Mouse (Mus musculus): ENCODE data around the gene Snd1. TPM values are rescaled to one million over a fixed set of nuclear protein-coding genes. Genes with fewer than 3 reads are reported as not detected.

Snd1 gene
- polyA plus RNA-seq, 1 experiment from 2014 or later: 143 TPM

DNA sequence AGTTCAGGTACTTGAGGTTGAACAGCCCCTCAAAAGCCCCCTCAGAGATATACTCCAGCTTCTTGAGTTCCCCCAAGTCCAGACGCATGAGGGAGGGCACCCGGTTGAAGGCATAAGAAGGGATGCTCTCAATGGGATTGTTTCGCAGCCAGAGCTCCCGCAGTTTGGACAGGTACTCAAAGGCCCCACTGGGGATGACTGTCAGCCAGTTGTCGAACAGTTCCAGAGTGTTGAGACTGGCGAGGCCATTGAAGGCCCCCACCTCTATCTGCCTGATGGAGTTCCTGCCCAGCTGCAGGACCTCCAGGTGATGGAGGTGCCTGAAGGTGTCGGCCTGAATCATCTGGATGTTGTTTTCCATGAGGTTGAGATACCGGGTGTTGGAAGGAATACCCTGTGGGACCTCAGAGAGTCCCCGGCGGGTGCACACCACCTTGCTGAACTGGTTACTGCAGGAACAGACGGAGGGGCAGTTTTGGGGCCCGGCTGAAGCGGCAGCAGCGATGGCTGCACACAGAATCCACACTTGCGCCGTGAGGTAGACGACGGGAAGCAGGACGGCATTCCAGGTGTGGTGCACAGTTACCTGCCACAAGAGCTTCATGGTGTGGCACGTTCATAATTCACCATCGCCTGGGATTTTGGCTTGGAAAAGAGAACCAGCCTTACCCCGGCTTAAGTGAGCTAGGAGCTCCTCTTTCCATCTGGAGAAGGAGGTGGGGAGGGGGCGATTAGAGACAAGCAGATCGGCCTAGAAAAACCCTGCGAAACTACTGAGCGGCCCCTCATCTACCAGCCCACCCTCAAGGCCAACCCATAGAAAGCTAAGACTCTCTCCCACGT is 356.3 kb downstream of the Snd1 start, which contains the start of gene Lrrc4:
Gene Lrrc4 (minus strand): TSS at position 737 of the 843 bp plus-strand sequence.
- peaks cover 59% of the 10 kb centered on the region for H3K27me3 ChIP-seq
- H3K4me1 ChIP-seq: peaks cover 25% of the 10 kb centered on the region
- H3K4me3 ChIP-seq: peak within 1 kb of the TSS; percentile 65
- H3K4me2 ChIP-seq (replicated peaks): peak within 1 kb of the TSS; percentile 100
- H3K27ac ChIP-seq: no peak within 1 kb of the TSS
- H3K9me3 ChIP-seq: no peaks in the 10 kb centered on the region
- H3K36me3 ChIP-seq: peaks cover 9% of the 10 kb centered on the region; the same call in 1 of the 2 replicates
- ATAC-seq (ENCODE audit: low FRiP score, low read depth): no peak
- peak within 1 kb of the TSS; percentile 74 for H3K9ac ChIP-seq
- 24% methylated on average over 27 of the region's 27 CpGs for WGBS

DNA sequence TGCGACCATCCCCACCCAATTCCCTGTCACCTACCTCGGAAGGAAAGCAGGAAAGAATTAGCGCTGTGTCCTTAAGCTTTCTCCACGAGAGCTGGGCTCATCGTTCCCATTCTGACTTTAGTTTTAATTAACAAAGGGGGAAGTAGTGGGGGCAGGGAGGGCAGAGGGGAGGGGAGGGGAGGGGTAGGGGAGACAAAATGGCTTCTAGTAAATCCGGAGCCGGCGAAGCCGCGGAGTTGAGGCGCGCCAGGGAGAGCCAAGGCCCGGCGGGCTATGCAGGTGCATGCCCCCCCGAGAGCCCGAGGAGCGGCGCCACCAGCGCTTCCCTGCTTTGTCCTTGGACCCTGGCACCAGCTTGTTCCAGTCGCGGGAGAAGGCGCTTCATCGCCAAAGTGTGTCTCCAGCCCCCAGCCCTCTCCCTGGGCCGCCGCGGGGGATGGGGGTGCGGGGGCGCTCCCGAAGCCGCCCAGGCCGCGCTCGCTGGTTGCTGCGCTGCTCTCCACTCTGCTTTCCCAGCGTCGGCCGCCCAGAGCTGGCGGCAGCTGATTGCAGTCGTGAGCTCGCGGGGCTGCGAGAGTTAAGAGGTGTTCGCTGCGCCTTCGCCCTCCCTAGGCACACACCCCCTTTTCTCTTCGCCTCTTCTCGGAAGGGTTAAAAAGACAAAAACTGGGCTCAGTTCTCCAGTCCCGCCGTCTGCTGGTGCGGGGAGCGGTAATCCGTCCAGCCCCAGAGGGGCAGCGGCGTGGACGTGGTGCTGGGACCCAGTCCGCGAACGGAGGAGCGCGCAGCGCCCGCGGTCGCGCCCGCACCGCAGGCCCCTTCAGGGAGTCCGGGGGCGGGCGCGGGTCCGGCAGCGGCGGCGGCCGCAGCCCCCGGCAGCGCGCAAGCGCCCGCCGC is 357.2 kb downstream of the Snd1 start:
- Histone ChIP-seq H3K27me3 (peaks cover 59% of the 10 kb centered on the region), H3K4me2 (replicated peaks) (peak overlapping the region; percentile 100), H3K27ac (no peak overlapping the region), H3K4me1 (peaks cover 22% of the 10 kb centered on the region), H3K36me3 (peaks cover 9% of the 10 kb centered on the region; the same call in 1 of the 2 replicates), H3K9me3 (no peaks in the 10 kb centered on the region), H3K4me3 (peak overlapping the region; percentile 65), H3K9ac (peak overlapping the region; percentile 74)
- ATAC-seq (ENCODE audit: low FRiP score, low read depth): peak; percentile 56; the same call in 1 of the 2 replicates
- WGBS: under 1% methylated on average over 66 of the region's 82 CpGs

DNA sequence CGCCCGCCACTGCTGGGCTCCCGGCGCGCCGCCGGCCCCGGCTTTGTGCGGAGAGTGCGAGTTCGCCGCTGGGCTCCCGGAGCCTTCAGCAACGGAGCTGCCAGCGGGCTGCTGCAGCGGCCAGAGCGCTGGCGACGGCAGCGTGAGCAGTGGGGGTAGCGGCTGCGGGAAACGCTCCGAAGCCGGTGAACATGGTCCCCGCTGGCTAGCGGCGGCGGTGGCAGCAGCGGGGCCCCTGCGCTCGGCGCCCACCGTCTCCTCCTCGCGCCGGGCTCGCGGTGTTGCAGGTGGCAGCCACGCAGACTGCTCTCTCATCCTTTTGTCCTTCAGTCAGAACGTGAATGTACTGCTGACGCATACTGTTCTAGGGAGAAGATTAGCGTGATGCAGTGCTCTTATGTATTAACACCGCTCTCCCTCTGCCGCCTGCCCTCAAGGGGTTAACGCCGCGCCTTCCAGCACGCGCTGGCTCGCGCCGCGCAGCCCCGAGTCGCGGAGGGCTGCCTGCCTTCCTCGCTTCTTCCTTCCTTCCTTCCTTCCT is 357.9 kb downstream of the Snd1 start:
- peaks cover 9% of the 10 kb centered on the region; the same call in 1 of the 2 replicates for H3K36me3 ChIP-seq
- H3K4me2 ChIP-seq (replicated peaks): peak overlapping the region; percentile 100
- no peak overlapping the region for H3K27ac ChIP-seq
- WGBS: under 1% methylated on average over 55 of the region's 58 CpGs
- H3K4me1 ChIP-seq: peaks cover 22% of the 10 kb centered on the region
- peak; percentile 68 for ATAC-seq (ENCODE audit: low FRiP score, low read depth)
- H3K9me3 ChIP-seq: no peaks in the 10 kb centered on the region
- peak overlapping the region; percentile 74 for H3K9ac ChIP-seq
- H3K4me3 ChIP-seq: peak overlapping the region; percentile 65
- H3K27me3 ChIP-seq: peaks cover 59% of the 10 kb centered on the region

DNA sequence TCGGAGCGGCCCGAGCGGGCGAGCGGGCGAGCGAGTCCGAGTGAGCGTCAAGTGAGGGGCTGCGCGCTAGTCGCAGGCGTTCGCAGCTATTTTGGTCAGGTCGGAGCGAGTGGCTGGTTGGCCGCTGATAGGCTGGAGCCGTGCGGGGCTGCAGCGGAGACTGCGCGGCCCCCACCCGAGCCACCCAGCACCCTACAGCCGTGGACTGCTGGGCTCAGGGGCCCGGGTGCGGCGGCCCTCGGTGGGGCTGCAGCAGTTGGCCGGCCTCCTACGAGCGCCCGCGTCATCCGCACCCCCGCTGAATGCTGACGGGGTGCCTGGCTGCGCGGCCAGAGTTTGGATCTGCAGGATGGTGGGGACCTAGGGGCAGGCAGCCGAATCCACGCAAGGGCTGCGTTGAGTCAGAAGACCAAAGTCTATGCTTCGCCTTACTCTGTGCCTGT is 358.5 kb downstream of the Snd1 start:
- under 1% methylated on average over 42 of the region's 43 CpGs for WGBS
- no peaks in the 10 kb centered on the region for H3K9me3 ChIP-seq
- H3K9ac ChIP-seq: peak overlapping the region; percentile 74
- peak; percentile 77 for ATAC-seq (ENCODE audit: low FRiP score, low read depth)
- H3K27me3 ChIP-seq: peaks cover 56% of the 10 kb centered on the region
- peak overlapping the region; percentile 65 for H3K4me3 ChIP-seq
- H3K27ac ChIP-seq: no peak overlapping the region
- H3K36me3 ChIP-seq: peaks cover 9% of the 10 kb centered on the region; the same call in 1 of the 2 replicates
- H3K4me1 ChIP-seq: peaks cover 22% of the 10 kb centered on the region
- peak overlapping the region; percentile 100 for H3K4me2 ChIP-seq (replicated peaks)

DNA sequence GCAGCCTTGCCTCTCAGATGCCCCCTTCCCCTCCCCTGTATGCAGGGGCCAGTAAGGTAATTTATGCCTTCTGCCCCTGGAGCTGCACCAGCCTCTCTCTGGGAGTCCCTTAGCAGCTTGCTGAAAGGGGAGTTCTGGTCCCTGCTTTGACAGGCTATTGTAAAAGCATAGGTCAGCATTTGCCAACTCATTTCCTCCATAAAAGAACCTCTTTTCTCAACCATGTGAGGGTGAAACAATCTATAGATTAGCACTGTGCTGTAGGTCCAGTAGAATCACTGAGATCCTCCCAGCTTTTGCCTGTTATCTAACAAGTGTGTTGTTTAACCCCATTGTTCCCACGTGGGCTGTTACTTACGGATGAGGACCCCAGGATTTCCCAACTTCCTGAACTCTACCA is 359.1 kb downstream of the Snd1 start:
- peaks cover 9% of the 10 kb centered on the region; the same call in 1 of the 2 replicates for H3K36me3 ChIP-seq
- H3K4me2 ChIP-seq (replicated peaks): peak overlapping the region; percentile 100
- peak overlapping the region; percentile 65 for H3K4me3 ChIP-seq
- no peak overlapping the region for H3K9ac ChIP-seq
- peaks cover 22% of the 10 kb centered on the region for H3K4me1 ChIP-seq
- H3K9me3 ChIP-seq: no peaks in the 10 kb centered on the region
- peaks cover 51% of the 10 kb centered on the region for H3K27me3 ChIP-seq
- 56% methylated on average over 2 of the region's 2 CpGs for WGBS
- no peak overlapping the region for H3K27ac ChIP-seq
- ATAC-seq (ENCODE audit: low FRiP score, low read depth): no peak

DNA sequence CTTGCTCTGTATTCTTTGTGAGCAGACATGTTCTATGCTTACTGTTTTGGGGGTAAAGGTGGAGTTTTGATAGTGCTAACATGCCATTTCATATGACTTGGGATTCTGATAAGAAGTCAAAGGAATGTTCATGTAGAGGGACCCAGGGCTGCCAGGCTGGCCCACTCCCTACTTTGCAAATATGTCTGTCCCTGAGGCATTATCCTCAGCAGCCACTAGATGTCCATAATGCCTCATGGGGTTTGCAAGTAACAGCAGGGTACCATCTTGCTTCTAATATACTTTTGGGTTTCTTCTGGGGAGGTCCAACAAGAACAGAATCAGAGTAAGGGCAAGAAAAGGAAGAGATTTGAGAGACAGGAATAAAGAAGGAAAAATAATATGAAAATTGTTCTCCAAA is 361.7 kb downstream of the Snd1 start:
- Histone ChIP-seq H3K36me3 (no peaks in the 10 kb centered on the region), H3K4me3 (no peak overlapping the region), H3K9me3 (no peaks in the 10 kb centered on the region), H3K27me3 (peaks cover 29% of the 10 kb centered on the region), H3K9ac (no peak overlapping the region), H3K27ac (no peak overlapping the region), H3K4me1 (peaks cover 16% of the 10 kb centered on the region), H3K4me2 (replicated peaks) (no peak overlapping the region)
- no peak for ATAC-seq (ENCODE audit: low FRiP score, low read depth)

DNA sequence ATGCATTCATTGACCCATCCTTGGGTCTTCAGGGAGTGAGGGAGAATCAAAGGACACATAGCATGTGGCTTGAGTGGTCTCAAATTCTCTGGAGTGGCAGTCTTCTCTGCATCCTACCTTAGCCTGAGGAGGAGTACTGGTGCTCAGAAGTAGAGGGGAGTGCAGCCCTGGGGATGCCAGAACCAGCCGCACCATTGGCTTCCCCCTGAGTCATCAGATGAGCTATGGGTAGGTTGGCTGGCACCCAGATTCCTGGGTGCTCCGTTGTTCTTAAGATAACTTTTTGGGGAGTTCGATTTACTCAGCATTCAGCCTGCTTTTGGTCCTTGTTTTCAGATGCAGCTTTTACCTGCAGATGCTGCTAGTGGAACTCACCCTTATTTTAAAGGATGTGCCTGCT is 366.6 kb downstream of the Snd1 start:
- H3K27ac ChIP-seq: no peak overlapping the region
- H3K9me3 ChIP-seq: no peaks in the 10 kb centered on the region
- no peak overlapping the region for H3K4me2 ChIP-seq (replicated peaks)
- H3K9ac ChIP-seq: no peak overlapping the region
- ATAC-seq (ENCODE audit: low FRiP score, low read depth): no peak
- peaks cover 18% of the 10 kb centered on the region for H3K4me1 ChIP-seq
- no peak overlapping the region for H3K4me3 ChIP-seq
- no peaks in the 10 kb centered on the region for H3K36me3 ChIP-seq
- no peaks in the 10 kb centered on the region for H3K27me3 ChIP-seq
- WGBS: 87% methylated on average over 3 of the region's 3 CpGs

DNA sequence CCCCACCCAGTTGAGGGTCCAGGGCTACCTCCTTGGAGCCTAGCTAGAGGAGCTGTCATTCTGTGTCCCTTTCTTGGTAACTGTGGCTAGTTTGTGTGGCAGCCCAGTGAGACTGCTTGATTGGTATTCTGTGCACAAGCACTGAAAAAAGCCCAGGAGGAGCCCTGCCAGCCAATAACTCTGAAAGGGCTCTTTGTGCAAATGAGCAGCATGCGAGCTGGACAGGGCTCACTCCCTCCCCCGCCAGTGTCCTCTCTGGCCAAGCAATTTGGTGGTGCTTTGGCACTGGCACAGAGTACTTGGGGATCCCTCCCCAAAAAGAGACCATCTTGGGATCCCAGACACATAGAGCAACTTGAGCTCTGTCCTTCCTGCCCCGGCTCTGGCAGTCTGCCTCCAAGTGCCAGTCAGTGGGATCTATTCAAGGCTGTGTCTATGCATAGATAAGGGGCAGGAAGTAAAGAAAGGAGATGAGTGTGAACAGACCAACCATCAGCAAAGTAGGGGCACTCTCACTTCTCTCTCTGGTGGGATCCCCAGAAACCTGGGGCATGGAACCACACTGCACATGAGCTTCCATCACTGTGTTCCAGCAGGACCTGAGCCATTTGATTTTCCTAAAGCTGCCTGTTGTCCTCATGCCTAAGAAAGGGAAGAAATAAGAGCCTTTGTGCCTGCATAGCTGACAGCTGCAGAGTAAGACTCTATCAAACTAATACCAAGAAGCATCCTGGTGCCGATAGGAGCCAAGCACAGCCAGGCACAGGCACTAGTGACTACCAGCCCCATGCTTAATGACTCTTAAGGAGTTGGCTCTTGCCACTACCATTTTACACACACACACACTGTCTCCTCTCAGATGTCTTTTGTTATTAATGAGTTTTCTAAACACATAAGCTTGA is 367.7 kb downstream of the Snd1 start:
- Histone ChIP-seq H3K4me1 (peaks cover 25% of the 10 kb centered on the region), H3K4me3 (no peak overlapping the region), H3K36me3 (no peaks in the 10 kb centered on the region), H3K27me3 (no peaks in the 10 kb centered on the region), H3K4me2 (replicated peaks) (no peak overlapping the region), H3K9me3 (no peaks in the 10 kb centered on the region), H3K27ac (no peak overlapping the region), H3K9ac (no peak overlapping the region)
- 60% methylated on average over 4 of the region's 4 CpGs for WGBS
- no peak for ATAC-seq (ENCODE audit: low FRiP score, low read depth)

DNA sequence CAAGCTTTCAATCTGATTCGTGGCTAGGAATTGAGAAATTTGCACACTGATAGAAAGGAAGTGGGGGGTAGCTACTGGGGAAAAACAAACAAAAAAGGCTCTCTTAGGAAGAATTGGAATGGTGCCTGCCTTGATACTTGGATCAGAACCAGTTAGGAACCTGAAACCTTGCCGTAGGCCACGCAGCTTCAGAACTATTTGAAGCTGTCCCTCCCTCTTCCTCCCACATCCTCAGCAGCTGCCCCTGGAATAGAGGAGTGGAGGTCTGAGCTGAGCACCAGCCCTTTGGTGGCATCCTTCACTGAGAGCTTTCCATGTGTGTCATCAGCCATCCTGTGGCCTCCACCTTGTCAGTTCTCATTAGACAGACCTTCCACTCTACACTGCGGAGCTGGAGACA is 370.7 kb downstream of the Snd1 start:
- Histone ChIP-seq H3K9me3 (no peaks in the 10 kb centered on the region), H3K27me3 (no peaks in the 10 kb centered on the region), H3K4me2 (replicated peaks) (no peak overlapping the region), H3K4me3 (no peak overlapping the region), H3K27ac (no peak overlapping the region), H3K36me3 (no peaks in the 10 kb centered on the region), H3K4me1 (peaks cover 44% of the 10 kb centered on the region), H3K9ac (no peak overlapping the region)
- ATAC-seq (ENCODE audit: low FRiP score, low read depth): no peak
- 49% methylated on average over 4 of the region's 4 CpGs for WGBS

DNA sequence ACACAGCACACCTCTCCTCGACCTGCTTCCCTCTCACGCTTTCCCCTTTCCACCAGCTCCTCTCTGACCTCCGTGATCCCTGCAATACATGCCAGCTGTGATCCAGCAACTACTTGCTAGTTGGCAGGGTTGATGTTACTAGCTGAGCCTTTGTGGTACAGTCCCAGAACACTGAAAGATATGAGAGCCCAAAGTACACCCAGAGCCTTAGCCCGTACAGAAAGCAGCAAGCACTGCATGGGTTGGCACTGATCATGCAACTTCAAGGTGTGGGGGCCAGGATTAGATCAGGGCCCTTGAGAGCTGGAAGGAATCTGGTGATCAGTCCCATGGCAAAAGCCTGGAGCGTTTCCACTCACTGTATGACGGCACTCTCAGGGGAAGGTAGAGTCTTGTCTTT is 372.7 kb downstream of the Snd1 start:
- no peaks in the 10 kb centered on the region for H3K36me3 ChIP-seq
- peaks cover 41% of the 10 kb centered on the region for H3K4me1 ChIP-seq
- no peak overlapping the region for H3K4me2 ChIP-seq (replicated peaks)
- H3K4me3 ChIP-seq: no peak overlapping the region
- 40% methylated on average over 6 of the region's 6 CpGs for WGBS
- no peak overlapping the region for H3K9ac ChIP-seq
- no peaks in the 10 kb centered on the region for H3K9me3 ChIP-seq
- H3K27me3 ChIP-seq: no peaks in the 10 kb centered on the region
- H3K27ac ChIP-seq: peak overlapping the region; percentile 23; the same call in 1 of the 2 replicates
- no peak for ATAC-seq (ENCODE audit: low FRiP score, low read depth)

DNA sequence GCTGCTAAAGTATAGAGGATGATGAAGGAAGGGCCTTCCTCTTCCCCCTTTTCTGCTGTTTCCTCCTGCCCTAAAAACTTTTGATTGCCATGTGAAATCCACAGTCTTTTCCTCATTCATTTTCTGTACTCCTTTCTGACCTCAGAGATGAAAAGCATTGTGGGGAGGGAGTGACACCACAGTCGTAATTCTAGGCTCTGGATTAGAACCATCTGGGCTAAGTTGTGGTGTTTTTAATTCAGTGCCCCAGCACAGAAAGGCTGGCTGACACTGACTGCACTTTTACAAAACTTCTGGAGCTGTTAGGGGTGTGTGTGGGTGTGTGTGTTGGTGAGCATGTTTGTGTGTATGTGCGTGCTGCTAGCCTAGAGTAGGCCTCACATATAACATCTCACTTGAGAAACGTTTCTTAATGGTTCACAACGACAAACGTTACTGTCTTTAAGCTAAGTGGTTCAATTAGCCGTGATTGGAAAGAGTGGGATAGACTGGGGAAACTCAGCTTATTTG is 373.4 kb downstream of the Snd1 start:
- H3K4me2 ChIP-seq (replicated peaks): no peak overlapping the region
- 29% methylated on average over 6 of the region's 6 CpGs for WGBS
- no peaks in the 10 kb centered on the region for H3K36me3 ChIP-seq
- no peaks in the 10 kb centered on the region for H3K27me3 ChIP-seq
- ATAC-seq (ENCODE audit: low FRiP score, low read depth): no peak
- peaks cover 45% of the 10 kb centered on the region for H3K4me1 ChIP-seq
- H3K4me3 ChIP-seq: no peak overlapping the region
- no peaks in the 10 kb centered on the region for H3K9me3 ChIP-seq
- no peak overlapping the region for H3K9ac ChIP-seq
- H3K27ac ChIP-seq: peak overlapping the region; percentile 48; the same call in 1 of the 2 replicates
